Mouse (Mus musculus): Measurements from ENCODE around the gene Soga1.
A peak's percentile ranks its signal among the peaks of the same experiment; 100 is the strongest.

Gene Soga1

DNA sequence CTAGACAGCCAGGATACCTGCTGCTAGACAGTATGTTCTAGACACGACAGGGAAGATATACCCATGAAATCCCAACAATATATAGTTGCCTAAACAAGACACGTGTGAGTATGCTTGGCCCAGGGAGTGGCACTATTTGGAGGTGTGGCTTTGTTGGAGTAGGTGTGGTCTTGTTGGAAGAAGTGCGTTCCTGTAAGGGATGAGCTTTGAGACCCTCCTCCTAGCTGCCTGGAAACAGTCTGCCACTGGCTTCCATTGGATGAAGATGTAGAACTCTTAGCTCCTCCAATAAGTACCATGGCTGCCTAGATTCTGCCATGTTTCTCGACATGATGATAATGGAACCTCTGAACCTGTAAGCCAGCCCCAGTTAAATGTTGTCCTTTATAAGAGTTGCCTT, 97.8 kb downstream of the Soga1 start:
- DNase-seq: no peak

DNA sequence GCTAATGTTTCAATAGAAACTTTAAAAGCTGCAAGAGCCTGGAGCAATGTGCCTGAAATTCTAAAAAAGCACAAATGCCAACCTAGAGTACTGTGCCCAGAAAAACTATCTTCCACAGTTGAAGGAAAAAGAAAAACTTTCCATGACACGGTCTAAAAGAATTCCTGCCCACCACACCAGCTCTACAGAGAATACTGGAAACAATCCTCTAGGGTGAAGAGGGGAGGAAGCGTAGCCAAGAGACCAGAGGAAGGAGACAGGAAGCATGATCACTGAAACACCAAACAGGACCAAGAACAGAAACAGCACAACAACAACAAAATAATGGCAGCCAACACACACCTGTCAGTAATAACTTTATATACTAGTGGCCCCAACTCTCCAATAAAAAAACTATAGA, 99.0 kb downstream of the Soga1 start:
- DNase-seq: no peak

DNA sequence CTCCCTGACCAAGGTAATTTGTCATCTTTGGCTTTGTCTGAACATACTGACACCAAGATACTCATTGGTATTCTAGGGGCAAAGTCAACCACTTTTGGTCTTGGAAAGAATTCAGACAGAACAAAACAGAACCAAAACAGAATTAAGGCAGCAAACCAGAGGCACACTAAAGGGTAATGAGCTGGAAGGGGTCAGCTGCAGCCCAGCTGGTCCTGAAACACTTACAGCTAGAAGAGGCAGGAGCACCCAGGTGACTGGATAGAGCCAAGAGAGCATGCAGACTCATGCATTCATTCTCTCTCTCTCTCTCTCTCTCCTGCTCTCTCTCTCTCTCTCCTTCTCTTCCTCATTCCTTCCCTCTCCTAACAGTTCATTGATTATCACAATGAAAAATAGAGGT, 102.3 kb downstream of the Soga1 start:
- DNase-seq: no peak

DNA sequence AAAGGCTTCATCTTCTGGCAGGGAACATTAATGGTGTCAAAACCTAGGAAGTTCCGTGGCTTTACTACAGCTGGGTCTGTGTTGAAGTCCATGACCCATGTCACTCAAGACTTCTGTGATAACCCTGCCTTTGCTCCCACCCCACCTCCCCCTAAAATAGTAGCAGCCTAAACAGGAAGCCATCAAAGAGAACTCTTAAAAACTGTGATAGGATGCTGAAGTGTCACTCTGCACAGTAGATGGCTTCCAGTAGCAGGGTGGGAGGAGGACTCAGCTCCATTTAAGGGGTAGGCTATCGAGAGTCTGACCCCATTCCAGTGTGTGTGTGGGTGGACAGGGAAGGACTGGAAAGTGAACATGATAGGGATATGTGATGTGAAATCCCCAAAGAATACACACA, 104.1 kb downstream of the Soga1 start:
- DNase-seq: no peak

DNA sequence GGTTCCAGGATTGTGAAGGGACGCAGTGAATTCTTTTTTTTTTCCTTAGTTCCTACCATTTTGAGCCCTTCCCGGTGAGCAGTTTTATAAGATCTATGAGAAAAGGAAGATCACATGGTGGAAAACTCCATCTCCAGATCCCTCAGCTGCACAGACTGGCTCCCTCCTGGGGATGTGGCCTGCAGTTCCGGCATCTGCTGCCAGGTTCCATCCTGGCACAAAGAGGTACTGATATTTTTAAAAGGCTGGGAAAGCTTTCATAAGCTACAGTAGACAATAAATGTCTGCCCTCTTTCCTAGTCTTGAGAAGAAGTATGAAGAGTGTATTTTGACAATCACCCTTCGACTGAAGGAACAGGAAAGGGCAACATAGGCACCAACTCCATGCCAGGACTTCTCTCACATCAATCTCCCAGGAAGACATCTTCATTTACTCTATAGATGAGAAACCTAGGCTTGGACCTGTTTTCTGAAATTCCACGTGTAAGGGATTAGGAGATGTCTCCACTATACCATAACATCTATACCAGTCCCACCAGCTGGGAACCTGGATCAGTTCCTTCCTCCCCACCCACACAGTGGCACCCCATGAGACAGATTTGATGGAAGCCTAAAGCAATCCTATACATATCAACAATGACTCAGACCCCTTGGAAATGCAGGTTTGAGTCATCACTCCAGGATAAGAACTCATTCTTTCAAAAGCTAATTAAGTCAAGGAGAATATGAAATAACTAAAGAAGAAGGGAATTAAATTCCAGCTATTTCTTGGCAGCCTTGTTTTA, 105.5 kb downstream of the Soga1 start:
- peak; percentile 73 to 75 for DNase-seq

DNA sequence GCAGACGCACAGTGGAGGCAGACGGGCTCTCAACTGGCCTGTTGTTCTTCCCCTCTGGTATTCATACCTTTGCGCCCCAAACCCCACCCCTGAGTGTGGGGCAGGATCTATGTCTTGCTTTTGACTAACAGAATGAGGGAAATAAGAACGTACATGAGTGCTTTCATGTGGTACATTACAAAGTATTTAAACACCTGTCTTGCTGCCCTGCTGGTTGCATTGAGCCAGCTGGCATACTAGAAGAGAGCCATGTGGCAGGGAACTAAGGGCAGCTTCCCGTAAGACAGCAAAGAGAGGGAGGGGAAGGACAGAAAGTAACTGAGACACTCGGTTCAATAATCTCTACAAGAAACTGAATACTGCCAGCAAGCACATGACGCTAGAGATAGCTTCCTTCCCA, 108.8 kb downstream of the Soga1 start:
- DNase-seq: no peak

DNA sequence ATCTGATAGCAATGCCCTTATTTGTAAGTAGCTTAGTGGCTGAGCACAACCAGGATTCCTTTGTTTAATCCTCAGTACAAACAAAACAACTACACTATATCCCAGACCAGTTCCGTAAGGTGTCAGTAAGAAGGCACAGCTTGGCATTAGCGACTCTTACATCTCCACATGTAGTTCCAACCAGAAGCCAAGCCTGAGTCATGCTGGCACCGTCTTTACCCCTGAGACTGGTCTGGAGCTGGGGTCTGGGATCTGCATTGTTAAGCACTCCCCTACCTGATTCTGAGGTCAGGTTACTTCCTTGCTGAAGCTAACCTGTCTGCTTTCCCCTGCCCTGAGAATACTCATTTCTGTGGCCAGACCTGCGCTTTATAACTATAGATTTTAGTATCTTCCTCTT, 110.6 kb downstream of the Soga1 start:
- DNase-seq: no peak

DNA sequence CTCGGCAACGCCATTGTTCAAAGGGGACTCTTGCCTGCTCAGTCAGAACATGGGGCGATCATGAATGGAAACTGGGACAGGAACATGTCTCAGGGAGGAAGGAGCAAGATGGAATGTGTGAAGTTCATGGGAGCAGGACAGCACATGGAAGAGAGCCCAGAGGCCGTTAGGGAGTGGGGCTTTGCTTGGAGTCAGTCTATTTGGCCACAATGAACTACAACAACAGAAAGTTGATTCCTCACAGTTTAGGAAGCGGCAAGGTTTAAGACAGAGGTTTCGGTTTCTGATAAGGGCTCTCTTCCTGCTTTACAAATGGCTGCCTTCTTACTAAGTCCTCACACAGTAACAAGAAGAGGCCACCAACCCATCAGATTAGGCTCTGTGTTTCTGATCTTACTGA, 111.7 kb downstream of the Soga1 start:
- DNase-seq: no peak
